Mouse (Mus musculus): ENCODE measurements around the gene Ndufab1.

DNA sequence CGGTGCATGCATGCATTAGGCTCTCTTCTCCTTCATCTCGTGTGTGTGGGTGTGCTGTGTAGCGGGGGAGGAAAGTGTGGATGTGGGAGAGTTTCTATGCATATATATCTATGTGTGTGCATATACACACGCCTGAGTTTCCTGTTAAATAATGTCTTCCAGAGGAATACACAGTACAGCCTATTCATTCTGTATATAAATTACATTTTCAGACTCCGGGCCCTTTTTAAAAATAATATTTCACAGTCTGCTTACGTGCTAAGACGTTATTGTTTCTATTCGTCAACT is 31.6 kb upstream of the Ndufab1 start:
- TF ChIP-seq CTCF (IDR thresholded peaks at IDR 0.05; ENCODE audit: low read depth, low read length) (no peak), POLR2A (IDR thresholded peaks at IDR 0.05; ENCODE audit: extremely low read depth, insufficient read depth, low read length) (no peak)

Measured in liver, adult 2 months (tissue).